Mouse (Mus musculus) lung, postnatal 0 days (tissue): Measurements from ENCODE around the gene Flii. TPM values are rescaled to one million over a fixed set of nuclear protein-coding genes. Genes with fewer than 3 reads are reported as not detected.
A peak's percentile ranks its signal among the peaks of the same experiment; 100 is the strongest.

ENCODE experiments used
- ATAC-seq: fragments of 200-750 bp; cut with Nextera tagmentation; 2 replicates; pipeline ENCODE4 v1.8.0; 2017; ENCODE audit warnings: moderate library complexity
- DNase-seq: peaks from one replicate; pipeline ENCODE4 v3.0.0-alpha.2; 2016; ENCODE audit warnings: low spot score
- H3K27ac ChIP-seq: fragments of 300-500 bp; sonication (generic); 2 replicates; pipeline ENCODE4 v1.5.1; 2014; ENCODE audit warnings: antibody characterized with exemption, mild to moderate bottlenecking, low read length, mixed read lengths
- H3K27me3 ChIP-seq: fragments of 300-500 bp; sonication (generic); replicated peaks from 2 replicates; pipeline ENCODE4 v1.6.1; 2014; ENCODE audit warnings: low read length, mixed read lengths; ENCODE audit not compliant: insufficient read depth
- H3K36me3 ChIP-seq: fragments of 300-500 bp; sonication (generic); 2 replicates; pipeline ENCODE4 v1.6.1; 2014; ENCODE audit warnings: low read length, mixed read lengths; ENCODE audit not compliant: insufficient read depth
- H3K4me1 ChIP-seq: fragments of 300-500 bp; sonication (generic); 2 replicates; pipeline ENCODE4 v1.6.1; 2014; ENCODE audit warnings: antibody characterized with exemption, low read depth, low read length, mixed read lengths; ENCODE audit not compliant: insufficient read depth
- H3K4me2 ChIP-seq: fragments of 300-500 bp; sonication (generic); replicated peaks from 2 replicates; pipeline ENCODE4 v1.6.1; 2014; ENCODE audit warnings: low read depth, mild to moderate bottlenecking, low read length, moderate library complexity, mixed read lengths
- H3K4me3 ChIP-seq: fragments of 300-500 bp; sonication (generic); 2 replicates; pipeline ENCODE4 v1.5.1; 2014; ENCODE audit warnings: low read depth, low read length
- H3K9ac ChIP-seq: fragments of 300-500 bp; sonication (generic); replicated peaks from 2 replicates; pipeline ENCODE4 v1.6.1; 2014; ENCODE audit warnings: low read depth, mild to moderate bottlenecking
- H3K9me3 ChIP-seq: fragments of 300-500 bp; sonication (generic); 2 replicates; pipeline ENCODE4 v1.6.1; 2016; ENCODE audit warnings: low read length, mixed read lengths
- CTCF ChIP-seq: IDR thresholded peaks from 2 replicates; pipeline ENCODE4 v1.5.1; 2016; ENCODE audit warnings: antibody characterized with exemption, mild to moderate bottlenecking
- EP300 ChIP-seq: IDR thresholded peaks from 2 replicates; pipeline ENCODE4 v1.6.1; 2016; ENCODE audit warnings: antibody characterized with exemption, mild to moderate bottlenecking, control low read depth
- WGBS: fragments of 180-500 bp; shearing (Covaris S2); extraction: QIAGEN DNeasy Blood & Tissue Kit; methylation state at CpG from one replicate; pipeline ENCODE4 v1.1.7; 2014; 5-methylcytosine and 5-hydroxymethylcytosine counted together
- polyA plus RNA-seq: library from polyadenylated mRNA; unstranded; fragments of >200 nt; fragmentation: Nextera tagmentation; extraction: Ambion mirVana; gene quantifications from 2 replicates; pipeline ENCODE4 v1.2.1, GENCODE M21; 2015

The Flii gene
- polyA plus RNA-seq, 1 experiment from 2014 or later, result 72.4 TPM

GRCm38 (mm10) chr11:60736491-60736890 lies 9.4 kb upstream of the Flii start:
- no peaks in the 10 kb centered on the region for H3K9me3 ChIP-seq
- no peaks in the 10 kb centered on the region for H3K4me1 ChIP-seq
- no peak overlapping the region for H3K4me2 ChIP-seq
- 0 out of 2 replicates have a peak, but pooled peaks cover 6% of the 10 kb centered on the region for H3K36me3 ChIP-seq
- H3K4me3 ChIP-seq, result no peak overlapping the region
- H3K9ac ChIP-seq, result no peak overlapping the region
- H3K27ac ChIP-seq, result no peak overlapping the region
- WGBS, result 87% methylated on average over 3 of the region's 3 CpGs
- DNase-seq (no peak), ATAC-seq (no peak)
- no peak for TF ChIP-seq CTCF
- TF ChIP-seq EP300, result no peak
- no peaks in the 10 kb centered on the region for H3K27me3 ChIP-seq

- WGBS, result 65% methylated on average over 5 of the region's 5 CpGs
- Histone ChIP-seq H3K4me1 (no peaks in the 10 kb centered on the region), H3K4me3 (no peak overlapping the region), H3K27me3 (no peaks in the 10 kb centered on the region), H3K4me2 (no peak overlapping the region), H3K9ac (no peak overlapping the region), H3K36me3 (0 out of 2 replicates have a peak, but pooled peaks cover 3% of the 10 kb centered on the region), H3K9me3 (no peaks in the 10 kb centered on the region), H3K27ac (no peak overlapping the region)
- TF ChIP-seq EP300 (no peak), CTCF (peak; percentile 26)
- ATAC-seq (no peak), DNase-seq (no peak)
Measured at GRCm38 (mm10) chr11:60735191-60735590, 8.1 kb upstream of the Flii start.

- Histone ChIP-seq H3K9me3 (no peaks in the 10 kb centered on the region), H3K4me2 (no peak overlapping the region), H3K9ac (no peak overlapping the region), H3K27ac (no peak overlapping the region), H3K36me3 (no peaks in the 10 kb centered on the region), H3K27me3 (no peaks in the 10 kb centered on the region), H3K4me1 (peaks cover 4% of the 10 kb centered on the region; the same call in 1 of the 2 replicates), H3K4me3 (no peak overlapping the region)
- ATAC-seq (no peak), DNase-seq (peak; percentile 40)
- WGBS, result 60% methylated on average over 2 of the region's 2 CpGs
- no peak for TF ChIP-seq EP300
- no peak for TF ChIP-seq CTCF
Measured at GRCm38 (mm10) chr11:60734206-60734605, 7.1 kb upstream of the Flii start.

- no peaks in the 10 kb centered on the region for H3K9me3 ChIP-seq
- no peak overlapping the region for H3K4me3 ChIP-seq
- no peaks in the 10 kb centered on the region for H3K27me3 ChIP-seq
- no peak overlapping the region for H3K4me2 ChIP-seq
- no peak for DNase-seq
- no peak for TF ChIP-seq CTCF
- no peak overlapping the region for H3K9ac ChIP-seq
- H3K27ac ChIP-seq, result no peak overlapping the region
- H3K36me3 ChIP-seq, result no peaks in the 10 kb centered on the region
- WGBS, result 91% methylated on average over 14 of the region's 14 CpGs
- no peak for ATAC-seq
- peaks cover 13% of the 10 kb centered on the region; the same call in 1 of the 2 replicates for H3K4me1 ChIP-seq
Measured at GRCm38 (mm10) chr11:60731251-60731650, 4.2 kb upstream of the Flii start.

- H3K36me3 ChIP-seq, result no peaks in the 10 kb centered on the region
- 74% methylated on average over 9 of the region's 9 CpGs for WGBS
- H3K4me2 ChIP-seq, result no peak overlapping the region
- no peak overlapping the region for H3K9ac ChIP-seq
- no peak for TF ChIP-seq CTCF
- no peak for TF ChIP-seq EP300
- no peaks in the 10 kb centered on the region for H3K27me3 ChIP-seq
- no peak overlapping the region for H3K4me3 ChIP-seq
- 0 out of 2 replicates have a peak overlapping the region, but pooled peaks have one; percentile 34 for H3K27ac ChIP-seq
- no peaks in the 10 kb centered on the region for H3K9me3 ChIP-seq
- DNase-seq (peak; percentile 31), ATAC-seq (no peak)
- peaks cover 13% of the 10 kb centered on the region; the same call in 1 of the 2 replicates for H3K4me1 ChIP-seq
Measured at GRCm38 (mm10) chr11:60730169-60730568, 3.1 kb upstream of the Flii start.

GRCm38 (mm10) chr11:60729217-60729641 lies 2.2 kb upstream of the Flii start:
- Histone ChIP-seq H3K27me3 (no peaks in the 10 kb centered on the region), H3K4me2 (peak overlapping the region; percentile 65), H3K9ac (no peak overlapping the region; the same call in 1 of the 2 replicates), H3K9me3 (no peaks in the 10 kb centered on the region), H3K4me1 (peaks cover 13% of the 10 kb centered on the region; the same call in 1 of the 2 replicates), H3K36me3 (no peaks in the 10 kb centered on the region), H3K27ac (peak overlapping the region; percentile 92), H3K4me3 (no peak overlapping the region)
- ATAC-seq (peak; percentile 29), DNase-seq (peak; percentile 81)
- 27% methylated on average over 6 of the region's 6 CpGs for WGBS
- TF ChIP-seq EP300 (no peak), CTCF (no peak)
